Mouse (Mus musculus) right cerebral cortex, postnatal 14 days (tissue): ENCODE data around the gene Olfr62.
A peak's percentile ranks its signal among the peaks of the same experiment; 100 is the strongest.

ENCODE experiments used
- DNase-seq: peaks from one replicate; pipeline ENCODE4 v3.0.0; 2022

Gene Olfr62

GRCm38 (mm10) chr4:118658652-118659051, at the start of gene Olfr62:
Gene Olfr62 (plus strand): TSS chr4:118658952.
- no peak for DNase-seq

- no peak for DNase-seq
Measured at GRCm38 (mm10) chr4:118609836-118610235, 48.9 kb upstream of the Olfr62 start.

- DNase-seq = peak; percentile 30
Measured at GRCm38 (mm10) chr4:118612619-118613018, 46.1 kb upstream of the Olfr62 start.

- DNase-seq = no peak
Measured at GRCm38 (mm10) chr4:118615412-118615811, 43.3 kb upstream of the Olfr62 start.

- peak; percentile 80 for DNase-seq
Measured at GRCm38 (mm10) chr4:118620279-118620966, 38.3 kb upstream of the Olfr62 start, which contains the start of the genes Cfap57 and Ebna1bp2. Gene Cfap57 (minus strand): TSS chr4:118620777. Gene Ebna1bp2 (plus strand): TSS chr4:118620799.

- DNase-seq = peak; percentile 45
Measured at GRCm38 (mm10) chr4:118620967-118621320, 37.8 kb upstream of the Olfr62 start.

GRCm38 (mm10) chr4:118621781-118622180, 37.0 kb upstream of the Olfr62 start:
- DNase-seq = no peak

GRCm38 (mm10) chr4:118630261-118630660, 28.5 kb upstream of the Olfr62 start:
- no peak for DNase-seq

- DNase-seq = peak; percentile 28
Measured at GRCm38 (mm10) chr4:118642346-118643190, 16.2 kb upstream of the Olfr62 start.

GRCm38 (mm10) chr4:118645234-118645633, 13.5 kb upstream of the Olfr62 start:
- DNase-seq = peak; percentile 49

GRCm38 (mm10) chr4:118687086-118687485, 28.3 kb downstream of the Olfr62 start:
- DNase-seq = no peak

GRCm38 (mm10) chr4:118692412-118692973, 33.7 kb downstream of the Olfr62 start, which contains the start of gene Olfr1342:
Gene Olfr1342 (minus strand): TSS chr4:118692756.
- DNase-seq = no peak

- no peak for DNase-seq
Measured at GRCm38 (mm10) chr4:118693812-118694211, 35.1 kb downstream of the Olfr62 start.

GRCm38 (mm10) chr4:118703223-118703622, 44.5 kb downstream of the Olfr62 start, which contains the start of gene Olfr1341:
Gene Olfr1341 (plus strand): TSS chr4:118703523.
- no peak for DNase-seq

GRCm38 (mm10) chr4:118708086-118708485, 49.3 kb downstream of the Olfr62 start:
- DNase-seq = no peak

GRCm38 (mm10) chr4:118711656-118712055, 52.9 kb downstream of the Olfr62 start:
- DNase-seq = no peak
